In the genomic region with DNA sequence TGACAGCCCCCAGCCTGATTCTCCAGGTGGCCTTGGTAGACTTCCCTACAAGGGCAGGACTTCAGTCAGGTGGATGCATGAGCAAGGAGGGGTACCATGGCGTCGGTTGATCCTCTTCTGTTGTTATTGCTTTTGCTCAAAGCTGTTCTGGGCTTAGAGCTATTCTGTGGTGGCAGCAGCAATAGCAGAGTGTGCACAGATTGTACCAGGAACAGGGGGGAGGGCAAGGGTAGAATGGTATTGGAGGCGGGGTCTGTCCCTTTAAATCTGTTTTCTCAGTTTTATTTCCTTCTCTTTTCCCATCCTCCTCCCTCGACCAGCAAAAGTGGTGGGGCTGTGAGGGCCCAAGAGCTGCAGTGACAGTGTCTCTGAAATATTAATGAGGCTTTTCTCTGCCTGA, we compare ENCODE assay signal across 28 mouse cellular contexts. TPM values are rescaled to one million over a fixed set of nuclear protein-coding genes. Genes with fewer than 3 reads are reported as not detected.
A peak's percentile ranks its signal among the peaks of the same experiment; 100 is the strongest.
DNase-seq lines count a peak whose midpoint lies in the region; ATAC-seq and TF ChIP-seq lines count a peak whose summit lies in the region.
"Had no signal": no experiment of that assay in that cellular context is flagged by ENCODE, and none has a peak within 500 bp of the region (broad histone marks: within the 10 kb centered on the region; RNA-seq: fewer than 3 reads in every experiment).

No protein-coding gene starts in this region.

- peaks cover 3% of the 10 kb centered on the region; the same call in 1 of the 2 replicates for H3K27me3 ChIP-seq in heart, embryonic 14.5 days (ENCODE audit: control insufficient read depth, insufficient read depth, low read length)
- no peaks in the 10 kb centered on the region for H3K27me3 ChIP-seq in heart, adult 2 months (ENCODE audit: control insufficient read depth, insufficient read depth, low read length)
- H3K27me3 ChIP-seq: CH12.LX; forebrain, embryonic 13.5 days; lung, embryonic 15.5 days; stomach, embryonic 15.5 days had no signal

- no peak for TF ChIP-seq POLR2A in heart, adult 2 months (IDR thresholded peaks at IDR 0.05; ENCODE audit: insufficient read depth, low read depth, low read length)
- no peak for TF ChIP-seq POLR2A in cortical plate, adult 2 months (IDR thresholded peaks at IDR 0.05; ENCODE audit: extremely low read depth, insufficient read depth, low read length)

- WGBS in heart, embryonic 14.5 days: 60% methylated on average over 4 of the region's 4 CpGs
- WGBS in heart, adult 2 months: 67% methylated on average over 4 of the region's 4 CpGs

- no peaks in the 10 kb centered on the region for H3K9me3 ChIP-seq in heart, embryonic 14.5 days (ENCODE audit: control insufficient read depth, low read length)
- H3K9me3 ChIP-seq: forebrain, embryonic 13.5 days; hindbrain, embryonic 10.5 days; kidney, embryonic 15.5 days; limb, embryonic 13.5 days; lung, embryonic 15.5 days; stomach, embryonic 15.5 days had no signal

- no peak overlapping the region for H3K9ac ChIP-seq in heart, embryonic 14.5 days (ENCODE audit: low read length)
- H3K9ac ChIP-seq in heart, adult 2 months (ENCODE audit: low read depth, low read length): no peak overlapping the region
- H3K9ac ChIP-seq: forebrain, embryonic 13.5 days; kidney, embryonic 15.5 days; limb, embryonic 13.5 days; lung, embryonic 15.5 days; stomach, embryonic 15.5 days had no signal

- H3K4me1 ChIP-seq in heart, embryonic 14.5 days (ENCODE audit: control insufficient read depth in 2 of 2, insufficient read depth in 2 of 2, low read length in 2 of 2): peaks cover 0 to 4% of the 10 kb centered on the region in 2 experiments; a peak in 2 of 4 replicates
- H3K4me1 ChIP-seq in heart, adult 2 months (ENCODE audit: control insufficient read depth, insufficient read depth, low read length): no peaks in the 10 kb centered on the region
- peaks cover 4% of the 10 kb centered on the region; the same call in 1 of the 2 replicates for H3K4me1 ChIP-seq in cortical plate, adult 2 months (ENCODE audit: control insufficient read depth, insufficient read depth, low read length)
- H3K4me1 ChIP-seq: kidney, embryonic 15.5 days; lung, embryonic 15.5 days; stomach, embryonic 15.5 days had no signal

- no peak for TF ChIP-seq EP300 in heart, adult 2 months (IDR thresholded peaks at IDR 0.05; ENCODE audit: insufficient read depth, low read depth, low read length)

- TF ChIP-seq CTCF in heart, adult 2 months (IDR thresholded peaks at IDR 0.05): no peak
- TF ChIP-seq CTCF in cortical plate, adult 2 months (IDR thresholded peaks at IDR 0.05; ENCODE audit: extremely low read depth, insufficient read depth, low read length): no peak
- no peak for TF ChIP-seq CTCF in layer of hippocampus, adult 2 months (conservative IDR thresholded peaks at IDR 0.05)

- H3K79me2 ChIP-seq in heart, adult 2 months (replicated peaks; ENCODE audit: control insufficient read depth, insufficient read depth, low read length): no peaks in the 10 kb centered on the region

- intact Hi-C loops in heart, adult 2 months (cut with DNase I): no loop called here

- no peak overlapping the region for H3K4me3 ChIP-seq in heart, embryonic 14.5 days (ENCODE audit: control insufficient read depth in 1 of 2, insufficient read depth in 1 of 2, low read depth in 1 of 2, low read length in 2 of 2)
- no peak overlapping the region for H3K4me3 ChIP-seq in heart, adult 2 months
- H3K4me3 ChIP-seq in cortical plate, adult 2 months (ENCODE audit: insufficient read depth, low read length): no peak overlapping the region
- no peak overlapping the region for H3K4me3 ChIP-seq in layer of hippocampus, adult 2 months
- H3K4me3 ChIP-seq: forebrain, embryonic 13.5 days; hindbrain, embryonic 10.5 days; kidney, embryonic 15.5 days; limb, embryonic 13.5 days; lung, embryonic 15.5 days; stomach, embryonic 15.5 days had no signal

- ATAC-seq in heart, embryonic 14.5 days (ENCODE audit: insufficient number of reproducible peaks, insufficient read depth, low FRiP score, low read depth): no peak
- ATAC-seq in CD4-positive, CD25-positive, alpha-beta regulatory T cell, adult 4 months: no peak
- ATAC-seq: activated CD4-positive, CD25-positive, alpha-beta regulatory T cell, adult 4 months; forebrain, embryonic 13.5 days had no signal

- peak overlapping the region; percentile 47 to 70; a peak in 2 of 4 replicates for H3K27ac ChIP-seq in heart, embryonic 14.5 days (replicated peaks in 1 of 2; ENCODE audit: control insufficient read depth in 1 of 2, insufficient read depth in 1 of 2, low read depth in 2 of 2, low read length in 2 of 2)
- H3K27ac ChIP-seq in heart, adult 2 months: no peak overlapping the region
- H3K27ac ChIP-seq in cortical plate, adult 2 months (ENCODE audit: insufficient read depth, low read length): peak overlapping the region; percentile 25; the same call in 1 of the 2 replicates
- H3K27ac ChIP-seq in layer of hippocampus, adult 2 months: peak overlapping the region; percentile 85
- H3K27ac ChIP-seq: forebrain, embryonic 13.5 days; hindbrain, embryonic 10.5 days; kidney, embryonic 15.5 days; limb, embryonic 13.5 days; lung, embryonic 15.5 days; stomach, embryonic 15.5 days had no signal

- H3K36me3 ChIP-seq in heart, embryonic 14.5 days (ENCODE audit: control insufficient read depth, insufficient read depth, low read length): no peaks in the 10 kb centered on the region
- no peaks in the 10 kb centered on the region for H3K36me3 ChIP-seq in heart, adult 2 months (ENCODE audit: control insufficient read depth, insufficient read depth, low read length)
- H3K36me3 ChIP-seq: hindbrain, embryonic 10.5 days; kidney, embryonic 15.5 days; limb, embryonic 13.5 days; lung, embryonic 15.5 days; stomach, embryonic 15.5 days had no signal

- DNase-seq in heart, adult 2 months: no peak
- DNase-seq in layer of hippocampus, adult 11-12 months (ENCODE audit: low spot score): peak; percentile 30
- DNase-seq in layer of hippocampus, adult 9-10 months (ENCODE audit: low spot score): no peak
- peak; percentile 39 to 58 for DNase-seq in layer of hippocampus, adult 2 months (ENCODE audit: low spot score in 2 of 2)
- no peak for DNase-seq in spleen, postnatal 10 days (ENCODE audit: low spot score in 2 of 2)
- DNase-seq: B cell, adult 2 months; cerebellum, adult 18-20 months; cerebellum, postnatal 25 days; gastrocnemius, postnatal 10 days; kidney, adult 18-20 months; kidney, postnatal 25 days; lung, postnatal 36 days; right cerebral cortex, postnatal 14 days; thymus, postnatal 14 days had no signal

- no peak overlapping the region for H3K4me2 ChIP-seq in heart, embryonic 14.5 days (ENCODE audit: low read length)
- H3K4me2 ChIP-seq: forebrain, embryonic 13.5 days; kidney, embryonic 15.5 days; limb, embryonic 13.5 days; liver, embryonic 11.5 days; lung, embryonic 15.5 days; midbrain, embryonic 11.5 days; stomach, embryonic 15.5 days had no signal

RNA-seq across cellular contexts. Expression of gene Atp2b3, which starts 13.7 kb away (rescaled TPM):
- 0.27 and 0.41 TPM in 2 replicates for polyA plus RNA-seq in heart, embryonic 14.5 days (2014; fragmentation: Nextera tagmentation; extraction: Ambion mirVana)
- under 1 TPM in 1 of 2 experiments, not detected in 1; 0.14 TPM for total RNA-seq in heart, adult 2 months (2021)
- 0.09 and 0.12 TPM in 2 replicates for polyA plus RNA-seq in heart, adult 2 months (2012; rRNA removed)
- 41.7 and 46.2 TPM in 2 replicates for polyA plus RNA-seq in cortical plate, adult 2 months (2012; rRNA removed)
- 100 to 1,000 TPM; 156 to 158 TPM for total RNA-seq in layer of hippocampus, adult 2 months (2021)
- not detected for polyA plus RNA-seq in CD4-positive, CD25-positive, alpha-beta regulatory T cell, adult 4 months (2017; shearing (Covaris generic))
- total RNA-seq: CH12.LX; megakaryocyte, adult 5-6 weeks had no signal
- polyA plus RNA-seq: activated CD4-positive, CD25-positive, alpha-beta regulatory T cell, adult 4 months had no signal

RNA-seq across cellular contexts. Expression of gene Bgn, which starts 33.2 kb away (rescaled TPM):
- polyA plus RNA-seq in heart, embryonic 14.5 days (2014; fragmentation: Nextera tagmentation; extraction: Ambion mirVana): 111 and 130 TPM in 2 replicates
- total RNA-seq in heart, adult 2 months (2021): 100 to 1,000 TPM; 190 to 202 TPM
- polyA plus RNA-seq in heart, adult 2 months (2012; rRNA removed): 378 and 439 TPM in 2 replicates
- polyA plus RNA-seq in cortical plate, adult 2 months (2012; rRNA removed): 16.3 and 16.6 TPM in 2 replicates
- 10 to 100 TPM; 15.9 to 19.3 TPM for total RNA-seq in layer of hippocampus, adult 2 months (2021)
- polyA plus RNA-seq in CD4-positive, CD25-positive, alpha-beta regulatory T cell, adult 4 months (2017; shearing (Covaris generic)): not detected
- total RNA-seq: CH12.LX had no signal
- polyA plus RNA-seq: activated CD4-positive, CD25-positive, alpha-beta regulatory T cell, adult 4 months had no signal

RNA-seq across cellular contexts. Expression of gene Haus7, which starts 57.7 kb away (rescaled TPM):
- polyA plus RNA-seq in heart, embryonic 14.5 days (2014; fragmentation: Nextera tagmentation; extraction: Ambion mirVana): 42.0 and 43.2 TPM in 2 replicates
- 1 to 10 TPM; 4.3 to 5.5 TPM for total RNA-seq in heart, adult 2 months (2021)
- 6.0 and 8.9 TPM in 2 replicates for polyA plus RNA-seq in heart, adult 2 months (2012; rRNA removed)
- polyA plus RNA-seq in cortical plate, adult 2 months (2012; rRNA removed): 9.8 and 10.2 TPM in 2 replicates
- total RNA-seq in layer of hippocampus, adult 2 months (2021): 10 to 100 TPM in 1 of 2 experiments, 1 to 10 TPM in 1; 8.1 to 11.1 TPM
- 10 to 100 TPM; 23.5 to 27.7 TPM for polyA plus RNA-seq in CD4-positive, CD25-positive, alpha-beta regulatory T cell, adult 4 months (2017; shearing (Covaris generic))

Comparison
In these comparisons a context has a peak if more than half of its experiments do, and no peak if none do; other contexts are left out.
1. DNase-seq: peak in layer of hippocampus, adult 11-12 months (single experiment) and layer of hippocampus, adult 2 months (2 of 2); none in heart, adult 2 months (0 of 2), layer of hippocampus, adult 9-10 months (single experiment) and spleen, postnatal 10 days (0 of 2).
2. RNA of gene Atp2b3, which starts 13.7 kb away (polyA plus RNA-seq): 41.7 to 46.2 TPM in cortical plate, adult 2 months; 0.27 to 0.41 TPM in heart, embryonic 14.5 days, 0.09 to 0.12 TPM in heart, adult 2 months and not detected in CD4-positive, CD25-positive, alpha-beta regulatory T cell, adult 4 months; every median in the first group is over 10 times any median in the second.
3. RNA of gene Bgn, which starts 33.2 kb away (polyA plus RNA-seq): 378 to 439 TPM in heart, adult 2 months, 111 to 130 TPM in heart, embryonic 14.5 days and 16.3 to 16.6 TPM in cortical plate, adult 2 months; not detected in CD4-positive, CD25-positive, alpha-beta regulatory T cell, adult 4 months; every median in the first group is over 10 times any median in the second.